Mouse (Mus musculus) limb, embryonic 11.5 days (tissue): ENCODE measurements around the gene Tssc4. TPM values are rescaled to one million over a fixed set of nuclear protein-coding genes. Genes with fewer than 3 reads are reported as not detected.
A peak's percentile ranks its signal among the peaks of the same experiment; 100 is the strongest.

ENCODE experiments used
- ATAC-seq: fragments of 200-750 bp; cut with Nextera tagmentation; 2 replicates; pipeline ENCODE4 v1.8.0; 2017; ENCODE audit warnings: low read depth; ENCODE audit not compliant: insufficient number of reproducible peaks, low FRiP score, low TSS enrichment
- DNase-seq: peaks from one replicate; pipeline ENCODE4 v3.0.0-alpha.2; 2015; ENCODE audit warnings: low spot score
- H3K27ac ChIP-seq: fragments of 300-500 bp; sonication (generic); replicated peaks from 2 replicates; pipeline ENCODE4 v1.5.1; 2014; ENCODE audit warnings: low read depth, mild to moderate bottlenecking, low read length
- H3K27me3 ChIP-seq: fragments of 300-500 bp; sonication (generic); 2 replicates; pipeline ENCODE4 v1.6.1; 2014; ENCODE audit warnings: mild to moderate bottlenecking, low read length, mixed read lengths; ENCODE audit not compliant: control insufficient read depth, insufficient read depth
- H3K36me3 ChIP-seq: fragments of 300-500 bp; sonication (generic); 2 replicates; pipeline ENCODE4 v1.6.1; 2014; ENCODE audit warnings: mild to moderate bottlenecking, low read length, moderate library complexity, mixed read lengths; ENCODE audit not compliant: control insufficient read depth, insufficient read depth
- H3K4me1 ChIP-seq: fragments of 300-500 bp; sonication (generic); 2 replicates; pipeline ENCODE4 v1.6.1; 2014; ENCODE audit warnings: low read length, mixed read lengths; ENCODE audit not compliant: control insufficient read depth, insufficient read depth
- H3K4me2 ChIP-seq: fragments of 300-500 bp; sonication (generic); 2 replicates; pipeline ENCODE4 v1.6.1; 2014; ENCODE audit warnings: low read depth, mild to moderate bottlenecking, moderate library complexity; ENCODE audit not compliant: severe bottlenecking
- H3K4me3 ChIP-seq: fragments of 300-500 bp; sonication (generic); 2 replicates; pipeline ENCODE4 v1.5.1; 2014; ENCODE audit warnings: low read depth, low read length
- H3K9ac ChIP-seq: fragments of 300-500 bp; sonication (generic); 2 replicates; pipeline ENCODE4 v1.6.1; 2014; ENCODE audit warnings: mild to moderate bottlenecking, low read length
- H3K9me3 ChIP-seq: fragments of 300-500 bp; sonication (generic); 2 replicates; pipeline ENCODE4 v1.6.1; 2016; ENCODE audit warnings: low read length; ENCODE audit not compliant: control insufficient read depth
- WGBS: fragments of 180-500 bp; shearing (Covaris S2); extraction: QIAGEN DNeasy Blood & Tissue Kit; methylation state at CpG from one replicate; pipeline ENCODE4 v1.1.7; 2014; 5-methylcytosine and 5-hydroxymethylcytosine counted together
- polyA plus RNA-seq: library from polyadenylated mRNA; unstranded; fragments of >200 nt; fragmentation: Nextera tagmentation; extraction: Ambion mirVana; gene quantifications from 2 replicates; pipeline ENCODE4 v1.2.1, GENCODE M21; 2014

Tssc4 gene
- polyA plus RNA-seq, 1 experiment from 2014 or later = 82.1 TPM

DNA sequence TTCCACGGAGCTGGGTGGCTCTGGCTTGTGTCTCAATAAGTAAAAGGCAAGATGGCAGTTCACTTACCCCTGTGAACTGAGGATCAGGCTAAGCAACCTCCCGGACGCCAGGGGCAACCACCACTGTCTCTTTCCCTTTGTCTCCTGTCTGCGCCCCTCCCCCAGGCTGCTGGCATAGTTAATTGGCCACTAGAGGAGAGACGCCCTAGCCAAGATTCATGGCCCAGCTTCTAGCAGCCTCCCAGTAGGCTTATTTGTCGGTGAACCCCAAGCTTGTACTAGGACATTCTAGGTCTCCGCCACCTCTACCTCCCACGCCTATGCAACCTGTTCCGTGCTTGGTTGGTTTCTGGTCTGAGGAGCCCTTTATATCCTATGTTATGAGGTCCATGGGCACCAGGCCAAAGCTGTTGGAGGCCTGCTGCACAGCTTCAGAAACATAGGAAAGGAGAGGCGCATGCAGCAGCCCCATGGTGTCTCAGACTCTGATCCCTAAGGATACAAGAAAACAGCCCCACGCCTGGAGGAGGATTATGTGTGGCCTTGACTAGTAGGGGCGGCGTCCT lies 650 bp upstream of the Tssc4 start:
- 49% methylated on average over 13 of the region's 13 CpGs for WGBS
- peaks cover 29% of the 10 kb centered on the region for H3K36me3 ChIP-seq
- peaks cover 17% of the 10 kb centered on the region for H3K4me1 ChIP-seq
- ATAC-seq (no peak; the same call in 1 of the 2 replicates), DNase-seq (peak; percentile 51)
- H3K9ac ChIP-seq = peak overlapping the region; percentile 55
- peak overlapping the region; percentile 91 for H3K4me3 ChIP-seq
- H3K4me2 ChIP-seq = peak overlapping the region; percentile 61
- no peaks in the 10 kb centered on the region for H3K9me3 ChIP-seq
- H3K27me3 ChIP-seq = no peaks in the 10 kb centered on the region
- H3K27ac ChIP-seq = peak overlapping the region; percentile 91

DNA sequence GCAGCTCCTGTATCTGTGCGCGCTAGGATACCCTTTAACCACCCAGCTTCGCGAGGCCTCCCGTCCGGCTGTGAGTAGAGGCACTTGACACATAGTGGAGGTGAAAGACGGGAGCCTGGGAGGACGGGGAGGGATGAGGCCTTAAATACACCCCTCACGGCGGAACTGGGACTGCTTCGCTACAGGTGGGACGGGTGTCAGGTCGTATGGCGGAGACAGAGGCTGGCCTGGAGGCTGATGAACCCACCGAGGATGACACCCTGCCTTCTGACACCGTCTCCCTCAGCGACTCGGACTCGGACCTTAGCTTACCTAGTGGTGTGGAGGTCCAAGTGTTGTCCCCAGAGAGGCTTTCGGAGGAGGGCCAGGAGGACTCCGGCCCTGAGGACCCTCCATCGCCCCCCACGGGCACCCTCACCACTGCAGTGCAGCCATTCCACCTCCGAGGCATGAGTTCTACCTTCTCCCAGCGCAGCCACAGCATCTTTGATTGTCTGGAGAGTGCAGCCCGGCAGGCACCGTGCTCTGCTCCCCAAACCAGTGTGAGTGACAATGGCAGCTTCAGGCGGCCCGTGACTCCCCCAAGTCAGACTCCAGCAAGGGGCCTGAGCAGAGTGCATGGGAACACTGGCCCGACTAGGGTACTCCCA lies 827 bp downstream of the Tssc4 start:
- Histone ChIP-seq H3K4me1 (peaks cover 17% of the 10 kb centered on the region), H3K4me2 (peak overlapping the region; percentile 99), H3K9ac (peak overlapping the region; percentile 95), H3K9me3 (no peaks in the 10 kb centered on the region), H3K27me3 (no peaks in the 10 kb centered on the region), H3K27ac (peak overlapping the region; percentile 65; the same call in 1 of the 2 replicates), H3K4me3 (peak overlapping the region; percentile 91), H3K36me3 (peaks cover 18% of the 10 kb centered on the region; the same call in 1 of the 2 replicates)
- WGBS = 16% methylated on average over 30 of the region's 30 CpGs
- DNase-seq = peak; percentile 37
- ATAC-seq = no peak

DNA sequence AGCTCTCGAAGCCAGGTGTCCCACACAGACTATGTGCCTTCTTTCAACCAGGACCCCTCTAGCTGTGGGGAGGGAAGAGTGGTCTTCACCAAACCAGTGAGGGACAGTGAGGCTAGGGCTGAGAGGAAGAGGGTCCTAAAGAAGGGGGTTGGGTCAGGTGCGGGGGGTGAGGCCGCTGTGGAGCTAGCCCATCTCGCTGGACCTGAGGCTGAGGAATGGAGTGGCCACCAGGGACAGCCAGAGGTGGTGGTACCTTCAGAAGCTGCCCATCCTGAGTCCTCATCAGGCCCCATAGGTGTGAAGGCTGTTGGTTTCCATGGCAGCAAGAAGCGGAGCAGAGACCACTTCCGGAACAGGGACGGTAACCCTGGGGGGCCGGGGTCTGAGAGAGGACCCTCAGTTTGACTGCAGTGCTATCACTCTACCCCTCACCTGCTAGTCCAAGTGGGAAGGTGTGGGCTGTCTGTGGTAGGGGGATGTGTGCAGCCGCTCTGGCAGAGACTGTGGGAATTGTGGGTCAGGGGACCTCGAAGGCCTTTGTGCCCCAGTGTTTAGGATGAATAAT lies 1.5 kb downstream of the Tssc4 start:
- DNase-seq = no peak
- H3K4me1 ChIP-seq = peaks cover 17% of the 10 kb centered on the region
- peak overlapping the region; percentile 91 for H3K4me3 ChIP-seq
- 96% methylated on average over 10 of the region's 10 CpGs for WGBS
- H3K9ac ChIP-seq = peak overlapping the region; percentile 95
- H3K9me3 ChIP-seq = no peaks in the 10 kb centered on the region
- peak overlapping the region; percentile 99 for H3K4me2 ChIP-seq
- no peak overlapping the region for H3K27ac ChIP-seq
- no peaks in the 10 kb centered on the region for H3K27me3 ChIP-seq
- no peak for ATAC-seq
- H3K36me3 ChIP-seq = peaks cover 16% of the 10 kb centered on the region; the same call in 1 of the 2 replicates

DNA sequence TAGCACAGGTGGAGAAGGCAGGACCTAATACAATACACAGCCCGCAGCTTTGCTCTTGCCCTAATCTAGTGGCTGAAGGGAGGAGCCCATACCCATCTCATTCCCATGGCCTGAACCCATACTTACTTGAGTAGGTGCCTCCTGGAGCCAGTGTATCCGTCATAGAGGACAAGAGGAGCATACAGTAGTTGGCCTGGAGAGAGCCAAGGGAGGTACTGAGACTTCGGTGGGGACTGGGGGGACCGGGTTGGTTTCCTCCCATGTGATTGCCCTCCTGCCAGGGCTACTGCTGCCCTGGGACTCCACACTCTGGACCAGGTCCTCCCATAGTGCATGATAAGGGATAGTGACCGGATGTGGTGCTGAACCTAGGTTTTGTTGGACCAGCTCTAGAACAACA lies 3.6 kb downstream of the Tssc4 start:
- WGBS = 86% methylated on average over 5 of the region's 5 CpGs
- no peaks in the 10 kb centered on the region for H3K9me3 ChIP-seq
- no peak overlapping the region for H3K9ac ChIP-seq
- H3K27me3 ChIP-seq = no peaks in the 10 kb centered on the region
- H3K36me3 ChIP-seq = peaks cover 2% of the 10 kb centered on the region; the same call in 1 of the 2 replicates
- no peak overlapping the region for H3K4me3 ChIP-seq
- H3K4me2 ChIP-seq = no peak overlapping the region
- ATAC-seq (no peak), DNase-seq (no peak)
- H3K27ac ChIP-seq = no peak overlapping the region
- H3K4me1 ChIP-seq = peaks cover 17% of the 10 kb centered on the region

DNA sequence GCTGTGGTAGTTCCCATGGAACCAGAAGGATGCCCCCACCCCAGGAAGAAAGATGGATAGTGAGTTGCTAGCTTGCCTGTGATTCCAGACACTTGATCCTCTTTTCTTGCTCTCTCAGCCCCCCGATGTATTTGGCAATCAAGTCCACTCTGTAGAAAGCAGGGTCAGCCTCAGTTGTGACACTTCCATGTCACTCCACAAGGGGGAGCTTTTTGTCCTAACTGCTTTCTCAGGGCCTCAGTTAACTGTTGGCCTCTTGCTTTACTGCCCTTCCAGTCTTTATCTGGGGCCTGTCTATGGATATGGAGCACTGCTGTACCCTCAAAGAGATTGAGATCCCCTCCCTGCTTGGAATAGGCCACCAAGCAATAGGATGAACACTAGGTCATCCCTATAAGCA lies 4.0 kb downstream of the Tssc4 start:
- H3K36me3 ChIP-seq = peaks cover 2% of the 10 kb centered on the region; the same call in 1 of the 2 replicates
- H3K4me1 ChIP-seq = peaks cover 14% of the 10 kb centered on the region
- no peak for ATAC-seq
- peak; percentile 65 for DNase-seq
- no peak overlapping the region for H3K4me3 ChIP-seq
- H3K9ac ChIP-seq = no peak overlapping the region
- 71% methylated on average over 1 of the region's 1 CpGs for WGBS
- H3K9me3 ChIP-seq = no peaks in the 10 kb centered on the region
- no peak overlapping the region for H3K27ac ChIP-seq
- no peaks in the 10 kb centered on the region for H3K27me3 ChIP-seq
- H3K4me2 ChIP-seq = 0 out of 2 replicates have a peak overlapping the region, but pooled peaks have one; percentile 10

DNA sequence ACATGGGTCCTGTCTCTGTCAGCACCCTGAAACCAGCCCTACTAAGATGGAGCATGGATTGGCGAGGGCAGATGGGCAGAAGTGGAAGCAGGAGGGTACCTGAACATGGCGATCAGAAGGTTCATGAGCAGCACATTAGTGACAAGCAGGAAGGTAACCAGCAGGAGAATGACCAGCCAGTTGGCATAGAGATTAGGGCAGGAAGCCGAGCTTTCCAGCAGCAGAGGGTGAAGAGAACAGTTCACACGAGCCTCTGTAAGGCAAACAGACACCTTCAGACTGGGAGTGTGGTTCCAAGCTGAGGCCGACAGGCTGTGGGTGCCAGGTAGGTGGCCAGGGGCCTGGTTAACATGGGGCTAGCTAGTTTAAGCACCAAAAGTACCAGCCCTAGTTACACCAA lies 6.3 kb downstream of the Tssc4 start:
- Histone ChIP-seq H3K27me3 (no peaks in the 10 kb centered on the region), H3K27ac (no peak overlapping the region), H3K4me2 (no peak overlapping the region), H3K4me3 (no peak overlapping the region), H3K9me3 (no peaks in the 10 kb centered on the region), H3K4me1 (peaks cover 4% of the 10 kb centered on the region), H3K36me3 (0 out of 2 replicates have a peak, but pooled peaks cover 2% of the 10 kb centered on the region), H3K9ac (no peak overlapping the region)
- DNase-seq = no peak
- ATAC-seq = no peak
- 70% methylated on average over 5 of the region's 5 CpGs for WGBS

DNA sequence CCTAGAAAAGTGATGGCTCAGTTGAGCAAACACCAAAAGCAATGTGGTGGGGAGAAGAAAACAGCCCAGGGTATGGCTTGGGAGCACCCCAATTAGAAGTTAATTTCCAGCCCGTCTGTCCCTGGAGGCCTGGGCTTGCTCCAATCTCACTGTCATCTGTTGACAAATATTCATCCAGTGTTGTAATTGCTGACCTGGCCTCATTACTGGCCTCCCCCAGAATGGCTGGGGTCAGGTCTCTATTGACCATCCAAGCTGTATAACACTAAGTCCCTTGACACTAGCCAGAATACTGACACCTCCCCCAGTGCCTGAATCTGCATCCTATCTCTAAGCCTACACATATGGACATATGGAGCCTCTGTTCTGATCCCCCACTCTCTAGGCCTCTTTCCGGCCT lies 8.3 kb downstream of the Tssc4 start:
- Histone ChIP-seq H3K27ac (no peak overlapping the region), H3K4me2 (no peak overlapping the region), H3K27me3 (no peaks in the 10 kb centered on the region), H3K9ac (no peak overlapping the region), H3K36me3 (no peaks in the 10 kb centered on the region), H3K4me1 (no peaks in the 10 kb centered on the region), H3K4me3 (no peak overlapping the region), H3K9me3 (no peaks in the 10 kb centered on the region)
- 58% methylated on average over 2 of the region's 2 CpGs for WGBS
- no peak for DNase-seq
- no peak for ATAC-seq

DNA sequence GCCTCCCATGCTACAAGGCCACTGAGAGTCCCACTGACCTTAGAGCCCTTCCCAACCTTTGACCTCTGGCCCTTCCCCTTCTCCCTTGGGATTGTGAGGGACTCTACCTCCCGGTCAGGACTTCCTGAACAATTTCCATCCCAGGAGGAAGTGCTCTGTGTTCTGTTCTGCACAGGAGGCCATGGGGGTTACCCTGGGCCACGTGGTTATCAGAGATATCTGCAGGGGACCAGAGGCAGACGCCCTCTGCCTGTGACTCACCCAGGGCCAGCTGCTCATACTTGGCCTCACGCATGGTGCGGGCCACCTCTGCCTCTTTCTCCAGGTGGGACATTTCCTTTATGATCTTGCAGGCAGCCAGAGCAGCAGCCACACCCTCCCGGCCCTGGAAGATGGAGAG lies 13.0 kb downstream of the Tssc4 start:
- Histone ChIP-seq H3K27me3 (no peaks in the 10 kb centered on the region), H3K4me3 (no peak overlapping the region), H3K36me3 (no peaks in the 10 kb centered on the region), H3K9me3 (no peaks in the 10 kb centered on the region), H3K9ac (no peak overlapping the region), H3K4me1 (peaks cover 6% of the 10 kb centered on the region), H3K4me2 (no peak overlapping the region), H3K27ac (no peak overlapping the region)
- 76% methylated on average over 6 of the region's 6 CpGs for whole genome bisulfite sequencing
- DNase-seq = no peak
- ATAC-seq = no peak
